Mouse (Mus musculus): ENCODE measurements around the gene Gm3250. TPM values are rescaled to one million over a fixed set of nuclear protein-coding genes. Genes with fewer than 3 reads are reported as not detected.

Gm3250 gene
- polyA plus RNA-seq, 1 experiment from 2014 or later = not detected

DNA sequence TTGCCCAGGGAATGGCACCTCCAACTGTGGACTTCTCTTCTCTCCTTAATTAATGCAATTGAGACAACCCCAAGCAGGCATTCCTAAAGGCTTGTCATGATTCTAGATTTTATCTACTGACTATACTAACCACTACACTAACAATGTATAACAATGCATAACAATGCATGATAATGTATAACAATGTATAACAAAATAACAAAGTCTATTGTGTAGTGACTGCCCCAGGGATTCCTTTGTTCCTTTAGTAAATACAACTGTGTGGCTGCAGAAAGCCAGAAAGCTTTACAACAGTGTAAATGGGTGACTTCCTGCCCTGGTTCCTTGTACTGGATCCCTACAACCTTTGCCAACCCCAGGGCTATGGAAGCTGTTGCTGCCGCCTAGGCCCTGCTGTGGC lies 46.4 kb downstream of the Gm3250 start:
- TF ChIP-seq EP300 (optimal IDR thresholded peaks at IDR 0.05) (no peak), CTCF (IDR thresholded peaks at IDR 0.05; ENCODE audit: low read depth) (no peak)
- Histone ChIP-seq H3K27me3 (ENCODE audit: control insufficient read depth, insufficient read depth, low read length) (no peaks in the 10 kb centered on the region), H3K9ac (ENCODE audit: low read length) (no peak overlapping the region), H3K27ac (replicated peaks) (no peak overlapping the region), H3K36me3 (ENCODE audit: control insufficient read depth, insufficient read depth, low read length) (no peaks in the 10 kb centered on the region), H3K9me3 (ENCODE audit: control insufficient read depth, low read length) (0 out of 2 replicates have a peak, but pooled peaks cover 5% of the 10 kb centered on the region), H3K4me3 (ENCODE audit: low read depth, low read length) (no peak overlapping the region), H3K4me1 (replicated peaks; ENCODE audit: control insufficient read depth, insufficient read depth) (no peaks in the 10 kb centered on the region), H3K4me2 (replicated peaks; ENCODE audit: low read depth) (no peak overlapping the region)
- WGBS = 93% methylated on average over 1 of the region's 1 CpGs
- DNase-seq (ENCODE audit: low spot score) (no peak), ATAC-seq (ENCODE audit: low FRiP score, low TSS enrichment) (no peak)

Other genes with a start within 250 kb of the Gm3250 start
- 278 and 317 TPM in 2 replicates for gene Pttg1ip, start 200.8 kb downstream of the Gm3250 start, polyA plus RNA-seq (2015; fragmentation: Nextera tagmentation; extraction: Ambion mirVana)
- 232 and 239 TPM in 2 replicates for gene Sumo3, start 176.4 kb downstream of the Gm3250 start, polyA plus RNA-seq (2015; fragmentation: Nextera tagmentation; extraction: Ambion mirVana)
- 12.6 and 17.3 TPM in 2 replicates for gene Gm49325, start 176.3 kb downstream of the Gm3250 start, polyA plus RNA-seq (2015; fragmentation: Nextera tagmentation; extraction: Ambion mirVana)
- 53.8 and 54.5 TPM in 2 replicates for gene Ube2g2, start 160.3 kb downstream of the Gm3250 start, polyA plus RNA-seq (2015; fragmentation: Nextera tagmentation; extraction: Ambion mirVana)
- gene Tspear, start 96.0 kb downstream of the Gm3250 start, polyA plus RNA-seq (2015; fragmentation: Nextera tagmentation; extraction: Ambion mirVana) = 0.67 and 0.74 TPM in 2 replicates
- gene Gm19402, start 91.8 kb downstream of the Gm3250 start, polyA plus RNA-seq (2015; fragmentation: Nextera tagmentation; extraction: Ambion mirVana) = not detected in 2 replicates
- gene Gm9508, start 85.3 kb downstream of the Gm3250 start, polyA plus RNA-seq (2015; fragmentation: Nextera tagmentation; extraction: Ambion mirVana) = not detected in 2 replicates
- not detected in 2 replicates for gene Gm10272, start 75.9 kb downstream of the Gm3250 start, polyA plus RNA-seq (2015; fragmentation: Nextera tagmentation; extraction: Ambion mirVana)
- 0.18 TPM in 1 of 2 replicates, not detected in the other for gene Gm10024, start 71.1 kb downstream of the Gm3250 start, polyA plus RNA-seq (2015; fragmentation: Nextera tagmentation; extraction: Ambion mirVana)
- gene Gm10142, start 66.7 kb downstream of the Gm3250 start, polyA plus RNA-seq (2015; fragmentation: Nextera tagmentation; extraction: Ambion mirVana) = 0.56 and 0.64 TPM in 2 replicates
- gene Krtap12-1, start 61.9 kb downstream of the Gm3250 start, polyA plus RNA-seq (2015; fragmentation: Nextera tagmentation; extraction: Ambion mirVana) = 3.2 and 4.5 TPM in 2 replicates
- not detected in 2 replicates for gene Gm10100, start 56.1 kb downstream of the Gm3250 start, polyA plus RNA-seq (2015; fragmentation: Nextera tagmentation; extraction: Ambion mirVana)
- gene Gm18596, start 39.9 kb downstream of the Gm3250 start, polyA plus RNA-seq (2015; fragmentation: Nextera tagmentation; extraction: Ambion mirVana) = not detected in 2 replicates
- not detected in 2 replicates for gene Gm9736, start 31.2 kb downstream of the Gm3250 start, polyA plus RNA-seq (2015; fragmentation: Nextera tagmentation; extraction: Ambion mirVana)
- gene Gm3233, start 22.9 kb downstream of the Gm3250 start, polyA plus RNA-seq (2015; fragmentation: Nextera tagmentation; extraction: Ambion mirVana) = not detected in 2 replicates
- gene Gm3238, start 11.2 kb downstream of the Gm3250 start, polyA plus RNA-seq (2015; fragmentation: Nextera tagmentation; extraction: Ambion mirVana) = not detected in 2 replicates
- not detected in 2 replicates for gene Gm7138, start 5.6 kb downstream of the Gm3250 start, polyA plus RNA-seq (2015; fragmentation: Nextera tagmentation; extraction: Ambion mirVana)
- not detected in 2 replicates for gene Gm7137, start 5.7 kb upstream of the Gm3250 start, polyA plus RNA-seq (2015; fragmentation: Nextera tagmentation; extraction: Ambion mirVana)
- gene Gm9639, start 12.5 kb upstream of the Gm3250 start, polyA plus RNA-seq (2015; fragmentation: Nextera tagmentation; extraction: Ambion mirVana) = not detected in 2 replicates
- not detected in 2 replicates for gene Gm19668, start 16.6 kb upstream of the Gm3250 start, polyA plus RNA-seq (2015; fragmentation: Nextera tagmentation; extraction: Ambion mirVana)
- gene Gm9507, start 29.3 kb upstream of the Gm3250 start, polyA plus RNA-seq (2015; fragmentation: Nextera tagmentation; extraction: Ambion mirVana) = not detected in 2 replicates
- not detected in 2 replicates for gene Gm2696, start 32.1 kb upstream of the Gm3250 start, polyA plus RNA-seq (2015; fragmentation: Nextera tagmentation; extraction: Ambion mirVana)
- not detected in 2 replicates for gene Krtap10-4, start 44.6 kb upstream of the Gm3250 start, polyA plus RNA-seq (2015; fragmentation: Nextera tagmentation; extraction: Ambion mirVana)
- not detected in 2 replicates for gene Krtap10-10, start 53.4 kb upstream of the Gm3250 start, polyA plus RNA-seq (2015; fragmentation: Nextera tagmentation; extraction: Ambion mirVana)
- not detected in 2 replicates for gene Gm36176, start 64.3 kb upstream of the Gm3250 start, polyA plus RNA-seq (2015; fragmentation: Nextera tagmentation; extraction: Ambion mirVana)
- not detected in 2 replicates for gene Gm10318, start 70.3 kb upstream of the Gm3250 start, polyA plus RNA-seq (2015; fragmentation: Nextera tagmentation; extraction: Ambion mirVana)
- not detected in 2 replicates for gene Gm3285, start 79.4 kb upstream of the Gm3250 start, polyA plus RNA-seq (2015; fragmentation: Nextera tagmentation; extraction: Ambion mirVana)
- gene Lrrc3, start 120.0 kb upstream of the Gm3250 start, polyA plus RNA-seq (2015; fragmentation: Nextera tagmentation; extraction: Ambion mirVana) = 3.3 and 3.6 TPM in 2 replicates
- 0.61 and 0.85 TPM in 2 replicates for gene Trpm2, start 188.0 kb upstream of the Gm3250 start, polyA plus RNA-seq (2015; fragmentation: Nextera tagmentation; extraction: Ambion mirVana)
- gene 1810043G02Rik, start 196.0 kb upstream of the Gm3250 start, polyA plus RNA-seq (2015; fragmentation: Nextera tagmentation; extraction: Ambion mirVana) = 16.1 and 18.8 TPM in 2 replicates
- gene Pfkl, start 227.5 kb upstream of the Gm3250 start, polyA plus RNA-seq (2015; fragmentation: Nextera tagmentation; extraction: Ambion mirVana) = 82.4 and 86.1 TPM in 2 replicates

Measured in stomach, postnatal 0 days (tissue).